Mouse (Mus musculus) heart, adult 2 months (tissue): ENCODE measurements at regions not wholly inside any gene's neighbourhood (a gene's known extent, or its start where the extent isn't known, plus 50 kb on each side); places are given as distances from the start of the nearest gene placed in this dataset.

Source experiments
- CTCF ChIP-seq: fragments of 200-600 bp; IDR thresholded peaks from 2 replicates; pipeline ENCODE4 v1.8.1; 2022; ENCODE audit warnings: antibody characterized with exemption, mild to moderate bottlenecking, moderate library complexity
- POLR2A ChIP-seq: fragments of 200-500 bp; IDR thresholded peaks from 2 replicates; pipeline ENCODE4 v1.6.1; 2011; ENCODE audit warnings: mild to moderate bottlenecking, low read depth, low read length, control low read depth; ENCODE audit not compliant: insufficient read depth

DNA sequence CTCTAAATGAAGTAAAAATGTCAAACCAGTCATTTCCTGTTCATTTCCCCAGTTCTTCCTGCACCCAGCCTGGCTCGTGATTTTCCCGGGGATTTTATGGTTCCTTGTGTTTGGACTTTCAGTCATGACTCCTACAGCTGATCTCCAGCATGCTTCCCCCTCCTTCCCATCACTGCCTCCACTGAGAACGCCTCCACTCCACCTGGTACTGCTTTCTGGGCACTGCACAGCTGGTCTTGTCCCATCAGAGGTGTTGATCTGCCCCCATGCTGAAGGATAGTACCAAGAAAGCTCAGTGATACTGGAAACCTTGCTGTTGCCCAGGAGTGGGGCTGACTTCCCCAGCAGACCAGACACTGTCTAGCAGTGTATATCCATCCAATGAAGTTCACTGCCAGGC is 53.6 kb upstream of the Jam3 start:
- TF ChIP-seq CTCF (no peak), POLR2A (no peak)
